Mouse (Mus musculus) embryonic facial prominence, embryonic 14.5 days (tissue): ENCODE measurements around the gene Atg16l2. TPM values are rescaled to one million over a fixed set of nuclear protein-coding genes. Genes with fewer than 3 reads are reported as not detected.

Experiments
- ATAC-seq: fragments of 200-750 bp; cut with Nextera tagmentation; 2 replicates; pipeline ENCODE4 v1.8.0; 2017; ENCODE audit warnings: low read depth, moderate number of reproducible peaks, moderate TSS enrichment
- DNase-seq: peaks from one replicate; pipeline ENCODE4 v3.0.0-alpha.2; 2015; ENCODE audit warnings: low spot score
- H3K27ac ChIP-seq: fragments of 300-500 bp; sonication (generic); replicated peaks from 2 replicates; pipeline ENCODE4 v1.5.1; 2014; ENCODE audit warnings: low read depth, mild to moderate bottlenecking, low read length, moderate library complexity
- H3K27me3 ChIP-seq: fragments of 300-500 bp; sonication (generic); replicated peaks from 2 replicates; pipeline ENCODE4 v1.6.1; 2014; ENCODE audit warnings: low read length; ENCODE audit not compliant: control insufficient read depth, insufficient read depth
- H3K36me3 ChIP-seq: fragments of 300-500 bp; sonication (generic); 2 replicates; pipeline ENCODE4 v1.6.1; 2014; ENCODE audit warnings: low read length, mixed read lengths; ENCODE audit not compliant: control insufficient read depth, insufficient read depth
- H3K4me1 ChIP-seq: fragments of 300-500 bp; sonication (generic); 2 replicates; pipeline ENCODE4 v1.6.1; 2014; ENCODE audit warnings: antibody characterized with exemption, low read length; ENCODE audit not compliant: control insufficient read depth, insufficient read depth
- H3K4me2 ChIP-seq: fragments of 300-500 bp; sonication (generic); 2 replicates; pipeline ENCODE4 v1.6.1; 2014; ENCODE audit warnings: low read depth, mild to moderate bottlenecking, low read length, moderate library complexity, mixed read lengths
- H3K4me3 ChIP-seq: fragments of 300-500 bp; sonication (generic); 2 replicates; pipeline ENCODE4 v1.5.1; 2014; ENCODE audit warnings: low read depth, mild to moderate bottlenecking, low read length
- H3K9ac ChIP-seq: fragments of 300-500 bp; sonication (generic); 2 replicates; pipeline ENCODE4 v1.6.1; 2014; ENCODE audit warnings: low read depth, mild to moderate bottlenecking, low read length, moderate library complexity, mixed read lengths
- H3K9me3 ChIP-seq: fragments of 300-500 bp; sonication (generic); 2 replicates; pipeline ENCODE4 v1.6.1; 2016; ENCODE audit warnings: low read length; ENCODE audit not compliant: control insufficient read depth
- WGBS: fragments of 180-500 bp; shearing (Covaris S2); extraction: QIAGEN DNeasy Blood & Tissue Kit; methylation state at CpG from one replicate; pipeline ENCODE4 v1.1.7; 2014; 5-methylcytosine and 5-hydroxymethylcytosine counted together
- polyA plus RNA-seq: library from polyadenylated mRNA; unstranded; fragments of >200 nt; fragmentation: Nextera tagmentation; extraction: Ambion mirVana; gene quantifications from 2 replicates; pipeline ENCODE4 v1.2.1, GENCODE M21; 2014

Gene Atg16l2
- polyA plus RNA-seq, 1 experiment from 2014 or later: 10.5 TPM

GRCm38 (mm10) chr7:101337401-101337800, 35.4 kb upstream of the Atg16l2 start:
- WGBS: 84% methylated on average over 3 of the region's 3 CpGs
- Histone ChIP-seq H3K27ac (no peak overlapping the region), H3K9ac (no peak overlapping the region), H3K4me2 (no peak overlapping the region), H3K4me1 (no peaks in the 10 kb centered on the region), H3K9me3 (no peaks in the 10 kb centered on the region), H3K4me3 (no peak overlapping the region), H3K27me3 (no peaks in the 10 kb centered on the region), H3K36me3 (no peaks in the 10 kb centered on the region)
- DNase-seq (no peak), ATAC-seq (no peak)

- Histone ChIP-seq H3K4me1 (no peaks in the 10 kb centered on the region), H3K27ac (no peak overlapping the region), H3K4me2 (no peak overlapping the region), H3K36me3 (no peaks in the 10 kb centered on the region), H3K9me3 (no peaks in the 10 kb centered on the region), H3K4me3 (no peak overlapping the region), H3K27me3 (no peaks in the 10 kb centered on the region), H3K9ac (no peak overlapping the region)
- 77% methylated on average over 3 of the region's 3 CpGs for WGBS
- ATAC-seq (no peak), DNase-seq (no peak)
Observed at GRCm38 (mm10) chr7:101336686-101337085, 34.6 kb upstream of the Atg16l2 start.

GRCm38 (mm10) chr7:101335228-101335627, 33.2 kb upstream of the Atg16l2 start:
- no peak overlapping the region for H3K4me2 ChIP-seq
- no peak overlapping the region for H3K27ac ChIP-seq
- H3K36me3 ChIP-seq: no peaks in the 10 kb centered on the region
- WGBS: 84% methylated on average over 2 of the region's 2 CpGs
- no peaks in the 10 kb centered on the region for H3K27me3 ChIP-seq
- DNase-seq (no peak), ATAC-seq (no peak)
- no peak overlapping the region for H3K4me3 ChIP-seq
- H3K4me1 ChIP-seq: no peaks in the 10 kb centered on the region
- no peak overlapping the region for H3K9ac ChIP-seq
- no peaks in the 10 kb centered on the region for H3K9me3 ChIP-seq

GRCm38 (mm10) chr7:101332045-101332831, 30.2 kb upstream of the Atg16l2 start:
- no peak overlapping the region for H3K4me3 ChIP-seq
- WGBS: 85% methylated on average over 5 of the region's 5 CpGs
- no peaks in the 10 kb centered on the region for H3K9me3 ChIP-seq
- H3K36me3 ChIP-seq: no peaks in the 10 kb centered on the region
- H3K27me3 ChIP-seq: no peaks in the 10 kb centered on the region
- 0 out of 2 replicates have a peak, but pooled peaks cover 5% of the 10 kb centered on the region for H3K4me1 ChIP-seq
- ATAC-seq (no peak), DNase-seq (no peak)
- H3K9ac ChIP-seq: no peak overlapping the region
- H3K4me2 ChIP-seq: no peak overlapping the region
- H3K27ac ChIP-seq: no peak overlapping the region

GRCm38 (mm10) chr7:101330841-101331173, 28.8 kb upstream of the Atg16l2 start:
- H3K4me3 ChIP-seq: no peak overlapping the region
- no peak overlapping the region for H3K9ac ChIP-seq
- WGBS: 57% methylated on average over 4 of the region's 4 CpGs
- no peaks in the 10 kb centered on the region for H3K27me3 ChIP-seq
- peak; percentile 33 for DNase-seq
- no peaks in the 10 kb centered on the region for H3K36me3 ChIP-seq
- no peaks in the 10 kb centered on the region for H3K9me3 ChIP-seq
- H3K4me1 ChIP-seq: 0 out of 2 replicates have a peak, but pooled peaks cover 5% of the 10 kb centered on the region
- H3K27ac ChIP-seq: no peak overlapping the region
- H3K4me2 ChIP-seq: no peak overlapping the region
- ATAC-seq: no peak; the same call in 1 of the 2 replicates

- DNase-seq: no peak
- H3K36me3 ChIP-seq: 0 out of 2 replicates have a peak, but pooled peaks cover 2% of the 10 kb centered on the region
- WGBS: 67% methylated on average over 10 of the region's 10 CpGs
- H3K9ac ChIP-seq: no peak overlapping the region
- H3K9me3 ChIP-seq: no peaks in the 10 kb centered on the region
- no peak overlapping the region for H3K4me2 ChIP-seq
- H3K27me3 ChIP-seq: no peaks in the 10 kb centered on the region
- no peak for ATAC-seq
- H3K4me3 ChIP-seq: no peak overlapping the region
- H3K4me1 ChIP-seq: 0 out of 2 replicates have a peak, but pooled peaks cover 5% of the 10 kb centered on the region
- no peak overlapping the region for H3K27ac ChIP-seq
Observed at GRCm38 (mm10) chr7:101330074-101330840, 28.2 kb upstream of the Atg16l2 start.

GRCm38 (mm10) chr7:101329606-101330005, 27.6 kb upstream of the Atg16l2 start:
- no peaks in the 10 kb centered on the region for H3K9me3 ChIP-seq
- DNase-seq (no peak), ATAC-seq (no peak)
- 0 out of 2 replicates have a peak, but pooled peaks cover 5% of the 10 kb centered on the region for H3K4me1 ChIP-seq
- no peak overlapping the region for H3K4me3 ChIP-seq
- no peak overlapping the region for H3K27ac ChIP-seq
- no peak overlapping the region for H3K9ac ChIP-seq
- H3K27me3 ChIP-seq: no peaks in the 10 kb centered on the region
- WGBS: 79% methylated on average over 4 of the region's 4 CpGs
- H3K4me2 ChIP-seq: no peak overlapping the region
- H3K36me3 ChIP-seq: 0 out of 2 replicates have a peak, but pooled peaks cover 4% of the 10 kb centered on the region

- Histone ChIP-seq H3K4me3 (no peak overlapping the region), H3K27me3 (no peaks in the 10 kb centered on the region), H3K4me2 (no peak overlapping the region), H3K4me1 (0 out of 2 replicates have a peak, but pooled peaks cover 5% of the 10 kb centered on the region), H3K9ac (0 out of 2 replicates have a peak overlapping the region, but pooled peaks have one; percentile 19), H3K9me3 (no peaks in the 10 kb centered on the region), H3K36me3 (0 out of 2 replicates have a peak, but pooled peaks cover 4% of the 10 kb centered on the region), H3K27ac (no peak overlapping the region; the same call in 1 of the 2 replicates)
- DNase-seq (peak; percentile 44), ATAC-seq (peak; percentile 48)
- 59% methylated on average over 4 of the region's 4 CpGs for WGBS
Observed at GRCm38 (mm10) chr7:101328621-101329158, 26.6 kb upstream of the Atg16l2 start.
